Mouse (Mus musculus) embryo, embryonic 11 days (tissue): ENCODE results near the gene Pld3.

Experiments
- DNase-seq: peaks from one replicate; pipeline ENCODE4 v3.0.0-alpha.2; 2015

Gene Pld3

DNA sequence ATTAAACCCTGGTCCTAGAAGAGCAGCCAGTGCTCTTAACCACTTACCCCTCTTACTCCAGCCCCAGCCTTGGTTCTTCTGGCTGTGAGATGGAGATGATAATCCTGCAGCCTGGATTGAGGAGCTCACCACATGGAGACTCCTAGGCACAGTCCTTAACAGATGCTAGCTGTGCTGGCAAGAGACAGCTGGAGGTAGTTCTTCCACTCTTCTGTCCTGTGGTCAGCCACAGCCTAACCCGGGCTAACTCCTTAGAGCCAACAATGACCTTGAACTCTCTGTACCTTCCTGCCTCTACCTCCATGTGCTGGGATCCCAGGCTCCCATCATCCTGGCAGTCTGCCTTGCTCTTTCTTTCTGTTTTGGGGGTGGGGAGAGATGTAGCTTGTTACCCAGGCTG is 8.0 kb upstream of the Pld3 start:
- no peak for DNase-seq

DNA sequence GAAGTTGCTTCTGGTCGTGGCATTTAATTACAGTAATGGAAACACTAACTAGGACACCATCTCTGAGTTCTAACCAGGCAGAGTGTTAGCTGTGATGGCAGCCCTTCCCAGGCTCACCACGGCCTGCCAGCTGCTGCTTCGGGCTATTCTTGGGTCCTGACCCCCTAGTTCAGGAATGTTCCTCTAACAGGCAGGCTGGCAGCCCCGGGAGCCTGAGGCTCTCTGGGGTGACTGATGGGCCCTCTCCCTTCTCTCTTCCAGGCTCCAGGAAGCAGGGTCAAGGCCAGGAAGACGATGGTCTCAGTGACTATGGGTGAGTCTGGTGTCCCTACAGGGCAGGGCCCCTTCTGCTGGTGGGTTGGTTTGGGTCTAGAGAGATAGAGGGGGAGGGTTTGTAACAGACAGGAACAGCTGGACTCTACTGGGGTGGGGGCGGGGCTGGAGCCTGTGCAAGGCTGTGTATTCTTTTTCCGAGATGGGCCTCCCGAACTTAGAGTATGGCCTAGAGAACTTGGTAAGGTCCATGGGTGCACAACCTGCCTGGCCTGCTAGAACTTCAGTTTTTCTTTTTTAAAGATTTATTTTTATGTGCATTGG is 7.4 kb upstream of the Pld3 start:
- no peak for DNase-seq

DNA sequence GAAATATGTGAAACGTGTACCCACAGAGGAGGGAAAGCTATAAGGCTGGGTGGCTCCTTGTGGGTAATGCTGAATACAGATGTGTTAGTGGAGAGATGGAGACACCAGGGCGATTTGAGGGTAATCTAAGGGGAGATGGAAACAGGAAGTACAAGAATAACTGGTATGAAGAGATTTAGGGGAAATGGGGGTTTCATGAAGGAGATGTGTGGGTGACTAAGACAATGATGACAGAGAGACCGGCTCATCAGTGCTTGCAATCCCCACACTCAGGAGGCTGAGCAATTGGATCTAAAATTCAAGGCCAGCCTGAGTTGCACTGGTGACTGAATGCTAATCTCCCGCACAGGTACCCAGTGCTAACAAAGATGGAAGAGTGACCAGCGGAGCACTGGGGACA is 948 bp downstream of the Pld3 start:
- no peak for DNase-seq

DNA sequence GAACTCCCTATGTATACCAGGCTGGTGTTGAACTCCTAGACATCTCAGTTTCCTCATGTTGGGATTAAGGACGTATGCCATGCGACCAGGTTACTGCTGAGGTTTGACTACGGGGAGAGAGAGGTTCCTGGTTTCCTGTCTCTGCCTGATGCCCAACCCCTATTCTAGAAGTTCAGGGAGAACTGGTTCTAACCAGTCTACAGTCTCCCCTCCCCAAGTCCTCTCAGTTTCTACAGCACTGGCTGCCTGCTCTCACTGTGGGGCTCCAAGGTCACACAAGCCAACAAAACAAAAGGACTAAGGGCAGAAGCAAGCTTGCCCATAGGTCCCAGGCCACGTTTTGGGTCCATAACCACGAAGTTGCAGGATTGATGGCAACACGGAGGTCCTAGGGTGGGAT is 3.4 kb downstream of the Pld3 start:
- no peak for DNase-seq

DNA sequence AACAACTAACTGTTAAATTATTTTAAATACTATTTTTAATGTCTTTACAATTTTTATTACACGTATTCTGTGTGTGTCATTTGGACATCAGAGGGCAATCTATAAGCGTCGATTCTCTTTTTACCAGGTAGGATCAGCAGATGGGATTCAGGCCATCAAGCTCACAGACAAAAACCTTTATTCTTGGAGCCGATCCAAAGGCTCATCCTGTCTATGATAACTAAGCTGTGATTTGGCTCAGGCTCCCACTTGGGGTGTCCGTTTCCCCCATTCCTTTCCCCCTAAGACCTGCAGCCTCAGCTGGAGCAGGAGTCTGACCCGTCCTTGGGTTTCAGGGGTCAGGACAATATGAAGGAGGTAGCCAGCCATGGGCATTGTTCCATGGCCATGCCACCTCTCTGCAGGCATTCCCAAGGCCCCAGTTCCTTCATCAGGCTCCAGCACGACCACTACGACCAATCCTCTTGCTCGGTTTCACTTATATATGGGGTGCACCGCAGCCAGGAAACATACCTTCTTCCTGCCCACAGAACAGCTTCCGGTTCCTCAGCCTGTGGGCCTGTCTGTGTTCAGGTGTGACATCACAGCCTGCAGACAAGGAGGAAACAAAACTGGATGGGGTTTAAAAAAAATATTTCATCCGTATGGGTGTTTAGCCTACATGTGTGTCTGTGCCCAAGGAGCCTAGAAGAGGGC is 8.2 kb downstream of the Pld3 start:
- DNase-seq = no peak

DNA sequence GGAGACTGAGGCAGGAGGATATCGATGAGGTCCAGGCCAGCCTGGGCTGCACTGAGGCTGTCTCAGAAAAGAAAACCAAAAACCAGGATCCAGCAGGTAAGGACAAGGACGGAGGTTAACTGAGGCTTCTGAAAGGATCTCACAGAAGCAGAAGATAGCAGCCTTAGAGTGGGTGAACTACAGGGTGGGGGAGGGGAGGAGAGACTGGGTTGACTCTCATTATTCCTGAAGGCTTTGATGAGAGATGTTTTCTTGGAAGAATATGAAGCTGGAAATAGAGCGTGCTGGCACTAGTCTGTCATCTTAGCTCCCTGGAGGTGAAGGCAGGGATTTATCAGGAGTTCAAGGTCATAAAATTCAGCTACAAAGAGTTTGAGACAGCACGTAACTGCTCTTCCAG is 9.2 kb downstream of the Pld3 start:
- no peak for DNase-seq

DNA sequence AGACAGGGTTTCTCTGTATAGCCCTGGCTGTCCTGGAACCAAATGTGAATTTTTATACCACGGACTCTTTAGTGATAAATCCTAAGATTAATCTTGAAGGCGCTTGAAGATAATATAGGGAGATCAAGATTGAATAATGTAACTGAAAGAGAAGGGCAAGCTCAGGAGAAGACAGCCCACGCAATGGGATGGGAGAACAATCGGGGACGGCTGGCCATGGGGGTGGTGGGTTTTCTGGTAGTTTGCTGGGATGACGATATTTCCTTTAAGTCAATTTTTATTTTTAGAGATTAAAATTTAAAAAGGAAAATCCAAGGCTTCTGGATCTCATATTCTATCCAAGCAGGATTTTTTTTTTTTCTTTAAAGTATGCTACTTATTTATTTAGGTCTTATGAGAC is 10.0 kb downstream of the Pld3 start:
- DNase-seq = no peak

DNA sequence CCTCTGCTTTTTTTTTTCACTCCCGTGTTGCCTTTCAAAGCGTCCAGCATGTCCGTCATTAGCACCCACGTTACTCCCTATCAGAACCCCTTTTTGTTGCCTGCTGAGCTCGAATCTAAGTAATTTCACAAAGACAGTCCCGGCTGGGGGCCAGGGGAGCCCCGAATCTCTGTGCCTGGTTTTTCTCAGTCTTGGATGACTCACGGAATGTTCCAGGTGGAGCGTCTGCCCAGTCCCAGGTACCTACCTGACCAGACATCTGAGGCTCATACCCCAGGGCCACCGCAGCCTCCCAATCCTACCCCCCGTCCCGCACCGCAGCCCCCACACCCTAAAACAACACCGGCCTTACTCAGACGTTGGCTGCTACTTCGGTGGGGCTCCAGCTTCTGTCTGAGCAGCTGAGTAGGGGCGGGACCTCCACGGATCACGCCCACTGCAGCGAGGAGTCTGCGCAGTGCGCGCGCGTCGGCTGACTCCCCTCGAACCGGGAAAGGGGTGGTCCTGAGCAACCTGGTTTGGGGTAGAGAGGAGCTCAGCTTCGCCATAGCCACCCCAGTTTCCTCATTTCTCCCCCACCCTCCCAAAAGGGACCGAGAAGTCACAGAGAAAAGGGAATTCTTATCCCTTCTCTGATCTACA is 10.5 kb downstream of the Pld3 start:
- peak; percentile 93 for DNase-seq

DNA sequence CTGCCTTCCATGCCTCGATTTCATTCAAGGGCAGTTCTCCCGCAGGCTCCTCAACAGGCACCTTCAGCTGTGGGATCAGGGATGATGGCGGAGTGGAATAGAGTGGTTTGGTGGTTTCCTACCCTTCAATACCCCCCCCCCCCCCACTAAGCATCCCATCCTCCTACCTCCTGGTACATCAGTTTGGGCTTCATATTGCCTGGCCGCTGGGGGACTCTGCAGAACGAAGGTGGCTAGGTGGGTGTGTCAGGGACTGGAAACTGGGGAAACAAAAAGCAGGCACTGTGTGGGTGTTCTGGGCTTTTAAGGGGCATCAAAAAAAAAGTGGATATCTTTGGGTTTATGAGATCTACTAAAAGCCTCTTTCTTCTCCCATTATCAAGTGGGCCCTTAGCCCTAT is 11.1 kb downstream of the Pld3 start:
- DNase-seq = no peak

DNA sequence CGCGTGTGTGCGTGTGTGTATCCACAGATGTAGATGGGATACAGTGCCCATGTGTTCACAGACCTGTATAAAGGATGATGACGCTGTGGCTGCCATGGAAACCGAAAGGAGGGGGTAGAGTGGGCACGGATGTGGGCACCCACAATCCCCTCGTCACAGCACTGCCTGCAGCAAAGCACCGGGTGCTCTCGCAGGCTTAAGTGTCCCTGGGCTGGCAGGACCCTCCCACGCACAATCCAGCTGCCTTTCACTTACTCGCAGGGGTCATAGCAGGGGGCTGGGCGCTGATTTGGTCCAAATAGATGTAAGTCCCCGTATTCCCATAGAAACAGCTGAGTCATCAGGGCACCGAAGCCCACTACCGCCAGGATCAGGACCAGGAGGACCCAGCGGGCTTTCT is 11.6 kb downstream of the Pld3 start:
- DNase-seq = no peak

DNA sequence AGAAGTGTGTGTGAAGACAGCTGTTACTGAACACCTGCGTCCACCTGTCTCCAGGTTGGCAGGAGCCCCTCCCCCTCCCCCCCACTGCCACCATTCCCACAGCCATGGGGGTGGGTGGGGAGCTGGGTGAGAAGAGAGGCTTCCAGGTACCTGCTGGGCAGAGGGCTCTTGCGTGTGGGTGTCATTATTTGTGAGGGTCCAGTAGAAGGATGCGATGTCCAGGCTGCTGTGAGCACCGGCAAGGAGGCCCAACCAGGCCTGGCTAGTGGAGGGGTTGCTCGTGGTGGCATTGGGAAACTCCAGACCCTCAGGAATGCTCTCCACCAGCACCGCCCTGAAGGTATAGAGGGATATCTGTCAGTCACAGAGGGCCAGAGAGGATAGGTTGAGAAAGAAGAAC is 12.1 kb downstream of the Pld3 start:
- no peak for DNase-seq

DNA sequence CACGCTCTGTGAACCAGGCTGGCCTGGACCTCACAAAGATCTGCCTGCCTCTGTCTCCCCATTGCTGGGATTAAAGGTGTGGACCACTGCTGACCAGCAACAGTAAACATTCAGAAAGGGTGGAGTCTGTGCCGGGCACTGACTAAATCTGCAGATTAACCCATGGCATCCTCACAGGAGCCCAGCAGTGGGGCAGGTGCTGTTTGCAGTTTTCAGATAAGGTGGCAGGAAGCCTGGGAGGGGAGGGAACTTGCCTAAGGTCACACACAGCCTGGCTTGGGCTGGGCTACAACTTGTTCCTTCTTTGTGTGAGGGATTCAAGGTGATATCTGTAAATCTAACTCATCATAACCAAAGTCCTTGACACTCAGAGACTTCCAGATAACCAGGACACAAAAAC is 12.5 kb downstream of the Pld3 start:
- no peak for DNase-seq

DNA sequence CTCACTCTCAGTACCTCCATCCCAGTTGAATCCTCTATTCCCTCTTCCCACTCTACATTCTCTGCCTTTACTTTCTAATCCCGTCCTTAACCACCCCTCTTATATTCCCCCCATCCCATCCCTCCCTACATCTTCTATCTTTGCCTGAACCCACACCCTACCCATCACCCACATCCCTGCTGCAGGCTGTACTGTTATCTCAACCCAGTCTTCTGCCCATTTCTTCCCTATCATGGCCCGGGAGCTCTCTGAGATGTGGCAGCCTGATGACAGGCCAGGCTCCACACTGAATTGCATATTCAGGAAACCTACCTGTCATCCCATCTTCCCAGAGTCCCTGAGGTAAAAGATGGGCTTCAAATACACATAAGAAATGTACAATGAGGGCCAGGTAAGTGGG is 14.2 kb downstream of the Pld3 start:
- no peak for DNase-seq

DNA sequence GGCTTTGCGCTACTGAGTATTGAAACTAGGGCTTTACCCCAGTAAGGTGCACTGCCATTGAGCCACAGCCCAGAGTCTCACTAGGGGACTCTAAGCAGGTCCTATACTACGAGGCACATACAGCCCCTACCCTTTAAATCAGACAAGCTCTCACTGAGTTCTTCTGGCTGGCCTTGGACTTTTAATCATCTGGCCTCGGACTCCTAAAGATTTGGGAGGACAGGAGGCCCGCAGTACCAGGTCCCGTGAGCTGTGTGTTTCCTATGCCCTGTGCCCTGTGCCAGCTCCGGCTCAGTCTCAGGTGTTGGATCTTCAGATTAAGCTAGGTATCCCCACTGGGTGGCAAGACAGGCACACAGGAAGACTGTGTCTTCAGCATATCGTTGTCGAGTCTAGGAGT is 15.0 kb downstream of the Pld3 start:
- DNase-seq = no peak

DNA sequence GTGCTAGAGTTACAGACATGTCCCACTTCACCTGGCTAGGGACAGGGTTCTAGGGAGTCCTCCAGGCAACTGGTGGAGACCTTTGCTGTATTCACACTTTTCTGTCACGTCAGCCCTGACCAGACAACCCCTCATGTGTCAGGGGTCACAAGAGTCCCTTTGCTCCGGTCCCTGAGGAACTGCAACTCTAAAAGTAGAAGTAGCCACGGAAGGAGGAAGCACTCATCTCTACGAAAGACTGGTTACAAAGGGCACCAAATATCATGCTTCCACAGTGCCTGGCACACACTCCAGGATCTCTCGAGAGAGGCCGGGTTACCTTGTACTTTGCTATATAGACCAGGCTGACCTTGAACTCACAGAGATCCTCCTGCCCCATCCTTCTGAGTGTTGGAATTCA is 16.4 kb downstream of the Pld3 start:
- DNase-seq = no peak

DNA sequence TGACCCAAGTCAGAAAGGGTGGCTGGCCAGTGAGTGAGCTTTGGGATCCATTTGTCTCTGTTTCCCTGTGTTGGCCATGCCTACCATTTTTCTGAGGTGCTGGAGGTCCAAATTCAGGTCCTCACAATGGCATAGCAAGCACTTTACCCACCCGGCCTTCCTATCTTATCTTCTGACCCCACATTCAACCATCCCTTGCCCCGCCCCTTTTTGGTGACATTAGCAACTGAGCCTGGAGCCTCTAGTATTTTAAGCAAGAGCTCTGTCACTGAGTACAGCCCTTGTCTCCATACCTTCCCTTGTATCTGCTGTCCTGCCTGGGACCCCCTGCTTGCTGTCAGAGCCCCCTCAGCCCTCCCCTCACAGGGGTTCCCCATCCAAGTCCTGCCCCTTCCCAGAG is 17.6 kb downstream of the Pld3 start:
- DNase-seq = no peak

DNA sequence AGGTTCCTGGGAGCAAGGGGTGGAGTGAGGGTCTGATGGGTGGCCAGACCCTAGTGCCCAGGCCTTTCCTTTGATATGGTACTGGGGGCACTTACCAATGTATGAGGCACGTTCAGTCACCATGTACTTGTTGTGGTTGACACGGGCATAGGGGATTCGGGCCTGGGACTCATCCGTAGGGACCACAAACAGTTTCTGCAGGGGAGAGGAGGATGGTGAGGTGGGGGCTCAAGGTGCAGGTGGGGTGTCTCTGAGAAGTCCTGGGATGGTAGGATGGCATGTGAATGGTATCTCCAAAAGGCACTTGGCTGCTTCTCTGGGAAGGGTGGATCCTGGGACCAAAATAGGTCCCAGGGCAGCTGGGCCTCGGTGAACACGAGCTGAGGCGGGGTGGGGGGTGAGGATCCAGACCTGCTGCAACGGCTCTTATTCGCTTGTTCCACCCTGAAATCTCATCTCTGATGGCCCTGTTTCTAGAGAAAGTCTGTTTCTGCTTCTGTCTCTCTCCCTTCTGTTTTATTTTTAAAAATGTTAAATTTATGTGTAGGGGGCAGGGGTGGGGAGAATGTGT is 20.5 kb downstream of the Pld3 start:
- DNase-seq = no peak

DNA sequence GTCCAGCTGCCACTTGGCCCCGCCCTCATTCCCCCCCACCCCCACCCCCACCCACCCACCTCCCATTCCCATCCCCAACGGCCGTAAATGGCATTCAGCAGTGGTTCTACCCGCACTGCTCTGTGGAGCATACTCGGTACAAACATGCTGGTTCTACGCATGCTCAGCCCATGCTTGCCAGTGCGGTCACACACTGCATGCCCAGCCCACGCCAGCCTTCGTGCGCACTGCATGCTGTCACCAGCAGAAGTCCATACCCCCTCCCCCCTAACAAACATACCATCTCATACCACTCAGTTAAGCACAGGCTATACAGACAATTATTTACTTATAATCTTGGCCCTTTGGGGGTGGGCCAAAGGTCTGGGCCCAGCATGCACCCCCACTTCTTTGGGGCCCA is 21.3 kb downstream of the Pld3 start:
- no peak for DNase-seq

DNA sequence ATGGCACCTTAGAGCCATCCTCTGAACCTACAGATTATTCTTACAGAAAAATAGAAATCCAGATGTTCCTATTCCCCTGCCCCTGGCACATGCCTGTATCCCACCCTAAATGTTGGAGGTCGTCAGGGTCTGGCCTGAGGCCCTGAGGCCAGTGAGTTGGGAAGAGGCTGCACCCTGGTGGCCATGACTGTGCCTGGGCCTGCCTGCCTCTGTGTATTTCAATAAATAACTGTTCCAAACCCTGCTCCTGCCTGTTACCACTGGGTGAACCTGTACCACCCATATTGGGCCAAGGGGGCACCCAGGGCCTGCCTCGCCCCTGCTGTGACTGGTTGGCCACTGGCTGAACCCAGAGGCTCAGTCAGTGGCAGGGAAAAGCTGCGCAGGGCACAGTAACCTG is 22.1 kb downstream of the Pld3 start:
- DNase-seq = no peak

DNA sequence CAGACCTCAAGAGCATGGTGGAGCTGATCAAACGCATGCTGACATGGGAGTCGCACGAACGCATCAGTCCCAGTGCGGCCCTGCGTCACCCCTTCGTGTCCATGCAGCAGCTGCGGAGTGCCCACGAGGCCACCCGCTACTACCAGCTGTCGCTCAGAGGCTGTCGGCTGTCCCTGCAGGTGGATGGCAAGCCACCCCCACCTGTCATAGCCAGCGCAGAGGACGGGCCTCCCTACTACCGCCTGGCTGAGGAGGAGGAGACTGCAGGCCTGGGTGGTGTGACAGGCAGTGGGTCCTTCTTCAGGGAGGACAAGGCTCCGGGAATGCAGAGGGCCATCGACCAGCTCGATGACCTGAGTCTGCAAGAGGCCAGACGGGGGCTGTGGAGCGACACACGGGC is 23.9 kb downstream of the Pld3 start:
- DNase-seq = no peak

DNA sequence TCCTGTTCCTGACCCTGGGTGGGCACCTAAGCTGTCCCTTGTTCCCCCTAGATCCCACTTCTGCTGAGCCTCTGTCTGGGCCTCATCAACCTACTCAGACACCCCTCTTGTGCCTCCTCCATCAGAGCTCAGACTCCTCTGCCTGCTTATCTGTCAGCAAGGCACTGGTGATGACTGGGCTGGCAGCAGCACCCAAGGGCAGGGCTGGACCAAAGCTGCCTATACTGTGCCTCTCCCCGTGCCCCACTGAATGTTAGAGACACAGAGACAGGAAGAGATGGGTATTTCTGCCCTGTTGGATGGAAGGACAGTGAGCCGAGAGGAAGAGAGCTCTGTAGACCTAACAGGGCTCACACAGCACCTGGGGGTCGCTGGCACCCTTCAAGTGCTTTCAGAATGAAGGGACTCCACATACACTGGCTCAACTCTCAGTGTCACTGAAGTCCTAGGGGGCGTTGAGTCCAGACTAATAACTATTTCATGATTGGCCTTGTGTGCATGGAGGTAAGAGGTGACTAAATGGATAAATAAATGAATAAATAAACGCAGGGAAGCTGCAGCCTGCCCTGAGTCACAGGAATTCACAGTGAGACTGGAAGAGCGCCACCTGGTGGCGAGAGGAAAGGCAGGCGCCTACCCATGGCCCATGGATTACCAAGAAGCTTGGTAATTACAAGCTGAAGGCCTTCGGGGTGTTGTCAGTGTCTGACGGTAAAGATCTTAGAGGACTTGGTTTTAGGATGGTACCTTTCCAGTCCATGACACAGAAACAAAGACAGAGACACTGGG is 26.8 kb downstream of the Pld3 start:
- DNase-seq = peak; percentile 88

DNA sequence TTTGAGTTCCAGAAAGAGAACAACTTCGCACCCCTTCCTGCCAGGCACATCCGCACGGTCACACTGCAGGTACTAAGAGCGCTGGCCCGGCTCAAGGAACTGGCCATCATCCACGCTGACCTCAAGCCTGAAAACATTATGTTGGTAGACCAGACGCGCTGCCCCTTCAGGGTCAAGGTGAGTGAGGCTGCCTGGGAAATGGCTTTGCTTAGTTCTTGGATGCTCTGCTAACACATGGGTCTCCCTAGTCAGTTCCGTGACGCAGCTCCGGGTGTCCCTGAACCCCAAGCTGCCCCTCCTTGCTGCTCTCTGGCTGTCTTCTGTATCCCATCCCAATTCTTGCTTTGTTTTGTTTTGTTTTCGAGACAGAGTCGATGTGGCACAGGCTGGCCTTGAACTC is 29.2 kb downstream of the Pld3 start:
- no peak for DNase-seq

DNA sequence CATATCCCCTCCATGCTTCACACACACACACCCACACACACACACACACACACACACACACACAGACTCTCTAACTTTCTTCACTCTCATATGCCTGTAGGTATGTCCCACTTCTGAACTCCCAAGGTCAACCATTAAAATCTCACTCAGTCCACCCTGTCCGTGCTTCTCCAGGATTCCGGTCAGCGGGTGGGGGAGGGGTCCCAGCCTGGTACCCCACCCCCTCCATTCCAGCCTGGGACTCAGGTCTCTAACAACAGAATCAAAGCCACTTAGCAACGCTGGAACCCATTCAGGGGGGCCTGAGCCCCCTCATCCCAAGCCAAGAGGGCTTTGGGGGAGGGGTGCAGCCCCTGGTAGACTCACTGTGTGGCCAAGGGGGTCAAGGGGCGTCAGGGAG is 30.1 kb downstream of the Pld3 start, which contains the start of gene Hipk4:
Hipk4 (plus strand) TSS at position 301 of the 400 bp plus-strand sequence.
- no peak for DNase-seq

DNA sequence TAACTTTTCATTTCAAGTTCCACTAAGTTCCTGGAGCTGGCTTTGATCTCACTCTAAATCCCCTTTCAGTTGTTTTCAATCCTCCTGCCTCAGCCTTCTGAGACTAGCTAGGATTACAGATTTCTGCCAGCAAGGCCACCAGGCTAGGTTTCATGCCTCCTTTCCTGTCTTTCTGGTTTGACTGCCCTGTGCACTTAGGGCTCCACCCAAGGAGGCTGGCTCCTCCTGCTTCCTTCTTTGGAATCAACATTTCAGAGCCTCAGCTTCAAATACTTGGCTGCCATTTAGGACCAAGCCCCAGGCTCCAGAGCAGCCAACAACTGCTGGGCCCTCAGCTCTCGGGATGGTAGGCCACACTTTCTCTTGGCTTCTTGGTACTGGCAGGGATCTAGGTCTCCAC is 32.4 kb downstream of the Pld3 start:
- DNase-seq = no peak
